Mouse (Mus musculus): ENCODE results near the gene Stambp. TPM values are rescaled to one million over a fixed set of nuclear protein-coding genes. Genes with fewer than 3 reads are reported as not detected.

Gene Stambp
- total and polyA plus RNA-seq, 3 experiments = 4.1 to 11.4 (median 4.6) TPM

DNA sequence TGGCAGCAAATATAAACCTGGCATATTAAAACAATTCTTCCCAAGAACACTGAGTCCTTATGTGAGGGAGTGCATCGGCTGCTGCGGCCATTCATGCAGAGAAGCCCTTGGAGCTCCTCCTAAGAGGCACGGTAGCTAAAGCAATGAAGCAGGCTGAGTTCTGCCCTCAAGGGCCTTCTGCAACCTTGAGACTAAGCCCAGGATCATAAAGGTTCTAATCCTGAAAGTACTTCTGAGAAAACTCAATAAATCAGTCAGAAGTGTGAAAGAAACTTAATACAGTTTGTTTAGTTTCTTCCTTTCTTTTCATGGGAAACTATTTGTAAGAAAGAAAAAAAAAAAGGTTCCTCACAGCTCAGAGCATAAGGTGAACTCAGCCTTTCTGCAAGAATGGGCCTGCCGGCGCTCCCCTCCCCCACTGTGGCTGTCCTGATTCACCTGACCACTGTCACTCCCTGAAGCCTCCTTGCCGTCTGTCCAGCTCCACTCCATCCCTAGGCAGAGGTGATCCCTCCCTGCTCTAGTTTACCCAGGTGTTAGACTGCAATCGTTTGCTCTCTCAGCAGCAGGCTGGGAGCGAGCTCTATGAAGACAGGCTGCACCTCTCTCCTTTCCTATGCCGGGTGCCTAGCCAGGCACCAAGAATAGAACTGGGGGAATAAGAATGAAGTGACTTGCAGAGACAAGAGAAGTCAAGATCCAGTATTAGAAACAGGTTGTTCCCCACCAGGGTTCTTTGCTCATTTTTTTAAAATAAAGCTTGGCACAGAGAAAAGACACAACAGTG, 70.8 kb downstream of the Stambp start:
- no peaks in the 10 kb centered on the region for H3K27me3 ChIP-seq (replicated peaks)
- H3K79me2 ChIP-seq (replicated peaks; ENCODE audit: control insufficient read depth, extremely low read depth, insufficient read depth, poor library complexity, severe bottlenecking) = no peaks in the 10 kb centered on the region; the same call in 1 of the 2 replicates
- TF ChIP-seq CHD2 (IDR thresholded peaks at IDR 0.05; ENCODE audit: low read length) = no peak
- TF ChIP-seq PAX5 (IDR thresholded peaks at IDR 0.05; ENCODE audit: low read length) = no peak
- no peak for TF ChIP-seq POLR2AphosphoS2 (IDR thresholded peaks at IDR 0.05; ENCODE audit: low read depth, low read length)
- TF ChIP-seq NELFE (IDR thresholded peaks at IDR 0.05; ENCODE audit: low read depth, low read length) = no peak
- no peak for TF ChIP-seq USF1 (IDR thresholded peaks at IDR 0.05; ENCODE audit: low read depth, low read length)
- TF ChIP-seq ZMIZ1 (IDR thresholded peaks at IDR 0.05; ENCODE audit: low read depth, low read length) = no peak
- TF ChIP-seq POLR2A (IDR thresholded peaks at IDR 0.05; ENCODE audit: low read depth, low read length) = no peak
- no peak for TF ChIP-seq JUND (conservative IDR thresholded peaks at IDR 0.05; ENCODE audit: low read depth, low read length)
- no peak for TF ChIP-seq ELF1 (IDR thresholded peaks at IDR 0.05; ENCODE audit: low read depth, low read length)
- TF ChIP-seq HCFC1 (IDR thresholded peaks at IDR 0.05; ENCODE audit: low read depth, low read length) = no peak
- TF ChIP-seq ZNF384 (IDR thresholded peaks at IDR 0.05; ENCODE audit: low read depth, low read length) = no peak
- no peak for TF ChIP-seq MYC (IDR thresholded peaks at IDR 0.05; ENCODE audit: low read depth, low read length)
- TF ChIP-seq NRF1 (IDR thresholded peaks at IDR 0.05; ENCODE audit: low read depth, low read length) = no peak
- TF ChIP-seq MAFK (IDR thresholded peaks at IDR 0.05; ENCODE audit: insufficient replicate concordance, low read length) = no peak
- no peak for TF ChIP-seq USF2 (conservative IDR thresholded peaks at IDR 0.05; ENCODE audit: low read depth, low read length)
- TF ChIP-seq RCOR1 (conservative IDR thresholded peaks at IDR 0.05; ENCODE audit: low read depth, low read length) = no peak
- no peak for TF ChIP-seq MAX (IDR thresholded peaks at IDR 0.05; ENCODE audit: low read length)
- no peak overlapping the region for H3K9ac ChIP-seq (ENCODE audit: insufficient read depth, low read depth)
- DNase-seq (ENCODE audit: extremely low read depth) = no peak
- peaks cover 0 to 48% of the 10 kb centered on the region in 2 experiments for H3K36me3 ChIP-seq (replicated peaks in 1 of 2; ENCODE audit: control insufficient read depth in 1 of 2, insufficient read depth in 1 of 2, low read length in 1 of 2)
- H3K4me1 ChIP-seq (ENCODE audit: control insufficient read depth in 1 of 2, insufficient read depth in 2 of 2) = peaks cover 11 to 38% of the 10 kb centered on the region in 2 experiments
- H3K4me2 ChIP-seq (ENCODE audit: insufficient read depth, low read depth, poor library complexity, severe bottlenecking) = no peak overlapping the region
- H3K4me3 ChIP-seq (replicated peaks in 1 of 3; ENCODE audit: low read depth in 2 of 3, low read length in 2 of 3, poor library complexity in 1 of 3) = no peak overlapping the region
- dilution Hi-C loops (cut with MboI; ENCODE audit: extremely low pct_ligation_motif_present, extremely low pct_unique_long_range_greater_than_20kb, low sequenced_read_pairs) (no loop called here), in situ Hi-C loops (cut with MboI; ENCODE audit: low pct_ligation_motif_present, low pct_unique_long_range_greater_than_20kb, low sequenced_read_pairs) (no loop called here)
- H3K27ac ChIP-seq (ENCODE audit: insufficient read depth, low read depth) = no peak overlapping the region
- H3K9me3 ChIP-seq (replicated peaks; ENCODE audit: low read length) = peaks cover 2% of the 10 kb centered on the region

DNA sequence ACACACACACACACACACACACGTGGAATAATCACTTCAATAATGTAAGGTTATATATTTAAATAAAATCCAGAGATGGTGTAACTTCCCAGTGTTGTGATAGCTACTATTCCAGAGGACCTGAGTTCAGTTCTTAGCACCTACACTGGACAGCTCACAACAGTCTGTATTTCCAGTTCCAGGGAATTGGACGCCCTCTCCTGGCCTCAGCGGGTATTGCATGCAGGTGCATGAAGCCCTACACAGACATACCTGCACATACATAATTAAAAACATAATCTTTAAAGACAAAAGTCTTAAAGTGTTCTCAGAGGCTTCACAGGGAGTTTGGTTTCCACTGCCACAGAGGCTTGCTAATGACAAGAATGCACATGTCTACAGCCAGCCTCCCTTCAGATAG, 72.1 kb downstream of the Stambp start:
- H3K4me2 ChIP-seq (ENCODE audit: insufficient read depth, low read depth, poor library complexity, severe bottlenecking) = no peak overlapping the region
- in situ Hi-C loops (cut with MboI; ENCODE audit: low pct_ligation_motif_present, low pct_unique_long_range_greater_than_20kb, low sequenced_read_pairs) (no loop called here), dilution Hi-C loops (cut with MboI; ENCODE audit: extremely low pct_ligation_motif_present, extremely low pct_unique_long_range_greater_than_20kb, low sequenced_read_pairs) (no loop called here)
- peaks cover 11 to 33% of the 10 kb centered on the region in 2 experiments for H3K4me1 ChIP-seq (ENCODE audit: control insufficient read depth in 1 of 2, insufficient read depth in 2 of 2)
- no peak for DNase-seq (ENCODE audit: extremely low read depth)
- H3K9me3 ChIP-seq (replicated peaks; ENCODE audit: low read length) = peaks cover 2% of the 10 kb centered on the region
- H3K27me3 ChIP-seq (replicated peaks) = no peaks in the 10 kb centered on the region
- H3K79me2 ChIP-seq (replicated peaks; ENCODE audit: control insufficient read depth, extremely low read depth, insufficient read depth, poor library complexity, severe bottlenecking) = no peaks in the 10 kb centered on the region; the same call in 1 of the 2 replicates
- no peak overlapping the region for H3K4me3 ChIP-seq (replicated peaks in 1 of 3; ENCODE audit: low read depth in 2 of 3, low read length in 2 of 3, poor library complexity in 1 of 3)
- no peak overlapping the region for H3K27ac ChIP-seq (ENCODE audit: insufficient read depth, low read depth)
- no peak overlapping the region for H3K9ac ChIP-seq (ENCODE audit: insufficient read depth, low read depth)
- peaks cover 0 to 59% of the 10 kb centered on the region in 2 experiments for H3K36me3 ChIP-seq (replicated peaks in 1 of 2; ENCODE audit: control insufficient read depth in 1 of 2, insufficient read depth in 1 of 2, low read length in 1 of 2)
- TF ChIP-seq UBTF (IDR thresholded peaks at IDR 0.05; ENCODE audit: low read depth, low read length) = no peak
- TF ChIP-seq CTCF (conservative IDR thresholded peaks at IDR 0.05 in 1 of 2, IDR thresholded peaks at IDR 0.05 in 1 of 2; ENCODE audit: low read depth in 2 of 2, low read length in 2 of 2) = peak; percentile 27 to 31; a peak in 3 of 4 replicates
- peak; percentile 33; the same call in 1 of the 2 replicates for TF ChIP-seq SMC3 (IDR thresholded peaks at IDR 0.05; ENCODE audit: low read depth, low read length)
- TF ChIP-seq EP300 (IDR thresholded peaks at IDR 0.05; ENCODE audit: low read length) = no peak
- no peak for TF ChIP-seq TBP (conservative IDR thresholded peaks at IDR 0.05; ENCODE audit: low read depth, low read length)
- no peak for TF ChIP-seq BHLHE40 (IDR thresholded peaks at IDR 0.05; ENCODE audit: low read depth, low read length)
- no peak for TF ChIP-seq POLR2A (IDR thresholded peaks at IDR 0.05; ENCODE audit: low read depth, low read length)
- TF ChIP-seq CHD1 (IDR thresholded peaks at IDR 0.05; ENCODE audit: low read depth, low read length) = no peak
- no peak for TF ChIP-seq SIN3A (IDR thresholded peaks at IDR 0.05; ENCODE audit: low read length)
- no peak for TF ChIP-seq JUN (IDR thresholded peaks at IDR 0.05; ENCODE audit: insufficient read depth, low read depth, low read length)
- no peak for TF ChIP-seq MAX (IDR thresholded peaks at IDR 0.05; ENCODE audit: low read length)
- no peak for TF ChIP-seq ZMIZ1 (IDR thresholded peaks at IDR 0.05; ENCODE audit: low read depth, low read length)
- no peak for TF ChIP-seq ZKSCAN1 (IDR thresholded peaks at IDR 0.05; ENCODE audit: borderline replicate concordance, low read depth, low read length)
- no peak for TF ChIP-seq MAZ (IDR thresholded peaks at IDR 0.05; ENCODE audit: low read depth, low read length)
- TF ChIP-seq USF2 (conservative IDR thresholded peaks at IDR 0.05; ENCODE audit: low read depth, low read length) = no peak
- no peak for TF ChIP-seq MYC (IDR thresholded peaks at IDR 0.05; ENCODE audit: low read depth, low read length)
- no peak for TF ChIP-seq CHD2 (IDR thresholded peaks at IDR 0.05; ENCODE audit: low read length)
- no peak for TF ChIP-seq NRF1 (IDR thresholded peaks at IDR 0.05; ENCODE audit: low read depth, low read length)
- no peak for TF ChIP-seq E2F4 (IDR thresholded peaks at IDR 0.05; ENCODE audit: insufficient replicate concordance, low read depth, low read length)
- TF ChIP-seq USF1 (IDR thresholded peaks at IDR 0.05; ENCODE audit: low read depth, low read length) = no peak
- no peak for TF ChIP-seq RCOR1 (conservative IDR thresholded peaks at IDR 0.05; ENCODE audit: low read depth, low read length)
- TF ChIP-seq MXI1 (IDR thresholded peaks at IDR 0.05; ENCODE audit: low read depth, low read length) = no peak
- peak; percentile 16 for TF ChIP-seq RAD21 (IDR thresholded peaks at IDR 0.05; ENCODE audit: low read depth, low read length)

Data from CH12.LX (cell line).